Mouse (Mus musculus) bone marrow, adult 2 months (tissue): ENCODE data around the gene Tfr2.

Source experiments
- CTCF ChIP-seq: fragments of 200-500 bp; IDR thresholded peaks from 2 replicates; pipeline ENCODE4 v1.5.1; 2011; ENCODE audit warnings: low read length, control low read depth; ENCODE audit not compliant: control insufficient read depth, insufficient read depth
- POLR2A ChIP-seq: fragments of 200-500 bp; IDR thresholded peaks from 2 replicates; pipeline ENCODE4 v1.6.1; 2011; ENCODE audit warnings: low read depth, mild to moderate bottlenecking, control low read depth, low read length, borderline replicate concordance; ENCODE audit not compliant: control insufficient read depth

GRCm38 (mm10) chr5:137524251-137524515 lies 45.5 kb upstream of the Tfr2 start:
- TF ChIP-seq CTCF = no peak
- no peak for TF ChIP-seq POLR2A
